Mouse (Mus musculus) adrenal gland, postnatal 14 days (tissue): ENCODE data around the gene Lpar1. TPM values are rescaled to one million over a fixed set of nuclear protein-coding genes. Genes with fewer than 3 reads are reported as not detected.

Experiments used
- DNase-seq: peaks from one replicate; pipeline ENCODE4 v3.0.0; 2021; ENCODE audit warnings: mixed read lengths
- microRNA-seq, 2 experiments: library from miRNA; unstranded; fragments of <30 nt; microRNA quantifications; one replicate each; pipeline ENCODE4 v1.2.0; 2021
- total RNA-seq: library from RNA; stranded (reverse); gene quantifications from 2 replicates; pipeline ENCODE4 v1.2.3, GENCODE M21; 2021

The Lpar1 gene
- total RNA-seq, 1 experiment from 2014 or later = 15.2 TPM

DNA sequence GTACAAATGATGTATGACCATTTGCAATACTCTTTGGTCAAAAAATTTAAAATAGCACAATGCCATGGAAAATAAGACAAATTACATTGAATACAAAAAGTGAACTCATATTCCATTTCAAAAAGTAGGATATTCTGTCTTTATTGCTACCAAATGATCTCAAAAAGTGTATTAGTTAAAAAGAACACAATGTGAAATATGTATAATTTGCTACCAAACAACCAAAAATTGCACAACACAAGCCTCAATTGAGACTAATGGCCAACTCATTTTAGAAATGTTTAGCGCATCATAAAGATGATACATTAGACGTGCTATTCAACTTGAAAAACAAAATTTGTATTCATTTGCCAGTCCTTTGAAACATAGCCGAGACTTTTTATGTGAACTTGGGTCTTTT lies 104.9 kb downstream of the Lpar1 start:
- DNase-seq = no peak

DNA sequence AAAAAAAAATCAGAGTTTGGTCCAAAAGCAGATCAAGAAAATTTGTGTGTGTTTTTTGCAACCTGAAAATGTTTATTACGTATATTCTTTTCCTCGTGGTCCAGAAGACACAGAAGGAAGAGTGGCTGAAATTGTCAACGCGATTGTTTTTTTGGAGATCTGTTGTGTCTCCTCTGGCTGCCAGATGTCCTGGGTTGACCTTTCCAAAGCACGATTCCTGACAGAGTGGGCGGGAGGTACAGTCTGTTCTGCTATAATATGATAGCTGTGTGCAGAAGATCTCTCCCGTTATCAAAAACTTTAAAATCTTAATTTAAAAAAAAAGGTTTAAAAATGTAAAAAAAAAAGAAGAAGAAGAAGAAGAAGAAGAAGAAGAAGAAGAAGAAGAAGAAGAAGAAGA lies 105.9 kb downstream of the Lpar1 start:
- peak; percentile 32 for DNase-seq

DNA sequence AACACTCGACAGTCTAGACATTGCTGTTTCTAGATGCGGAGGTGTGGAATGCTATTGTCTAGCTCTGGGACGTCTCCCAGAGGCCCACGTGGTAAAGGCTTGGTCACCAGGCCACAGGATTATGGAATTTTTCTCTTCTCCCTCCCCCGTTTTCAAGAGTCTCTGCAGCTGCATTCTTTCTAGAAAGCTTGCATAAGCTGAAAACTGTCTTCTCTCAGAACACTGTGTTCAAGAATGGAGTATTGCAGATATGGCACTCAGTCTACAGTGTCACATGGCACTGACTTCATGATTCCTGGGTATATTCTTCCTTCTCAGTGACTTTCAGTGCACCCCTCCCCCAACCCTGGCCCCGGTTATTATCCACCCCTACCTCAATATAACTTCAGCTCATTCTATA lies 107.9 kb downstream of the Lpar1 start:
- no peak for DNase-seq

DNA sequence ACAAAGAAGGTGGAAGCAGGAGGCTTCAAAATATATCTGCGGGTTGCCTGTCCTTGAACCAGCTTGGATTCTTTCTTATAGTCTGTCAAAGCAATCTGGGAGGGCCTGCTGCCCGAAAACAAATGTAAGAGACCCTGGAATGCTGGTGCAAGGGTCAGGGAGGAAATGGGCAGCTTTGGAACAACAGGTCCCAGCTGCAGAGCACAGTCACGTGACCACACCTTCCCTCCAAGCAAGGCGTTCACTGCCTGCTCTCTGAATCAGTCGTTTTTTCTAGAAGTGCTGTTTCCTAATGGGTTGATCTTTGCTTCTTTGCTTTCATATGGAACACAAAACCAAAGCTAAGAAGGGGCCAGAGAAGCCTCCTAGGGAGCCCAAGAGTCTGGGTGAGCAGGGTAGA lies 111.4 kb downstream of the Lpar1 start:
- no peak for DNase-seq

DNA sequence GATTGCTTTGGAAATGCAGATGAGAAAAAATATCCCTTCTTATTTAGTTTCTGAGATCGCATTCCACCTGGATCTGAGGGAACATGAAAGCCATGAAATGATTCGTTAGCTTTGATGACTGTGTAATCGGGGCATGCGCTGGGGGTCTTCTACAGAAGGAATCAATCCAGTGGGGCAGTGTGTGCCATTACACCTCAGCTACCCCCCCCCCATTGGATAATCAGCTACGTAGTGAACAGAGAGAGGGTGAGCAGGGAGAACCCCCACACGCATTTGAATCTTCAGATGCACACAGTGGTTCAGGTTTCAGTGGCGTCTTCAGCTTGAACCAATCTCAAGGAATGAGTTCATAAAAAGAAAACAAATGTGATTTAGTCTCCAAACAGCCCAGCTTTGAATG lies 115.0 kb downstream of the Lpar1 start:
- no peak for DNase-seq

DNA sequence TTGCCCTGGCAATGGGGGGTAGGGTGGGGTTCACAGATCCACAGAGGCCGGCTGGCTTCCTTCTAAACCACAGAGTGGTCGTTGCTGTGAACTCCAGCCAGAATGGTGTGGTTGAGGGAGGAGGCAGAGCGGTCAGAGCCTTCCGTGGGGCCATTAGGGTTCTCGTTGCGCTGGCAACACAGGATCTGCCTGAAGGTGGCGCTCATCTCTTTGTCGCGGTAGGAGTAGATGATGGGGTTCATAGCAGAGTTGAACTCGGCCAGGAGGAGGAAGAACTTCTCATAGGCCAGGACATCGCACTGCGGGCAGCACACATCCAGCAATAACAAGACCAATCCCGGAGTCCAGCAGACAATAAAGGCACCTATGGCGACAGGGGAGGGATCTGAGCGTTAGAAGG lies 116.4 kb downstream of the Lpar1 start:
- DNase-seq = peak; percentile 23

DNA sequence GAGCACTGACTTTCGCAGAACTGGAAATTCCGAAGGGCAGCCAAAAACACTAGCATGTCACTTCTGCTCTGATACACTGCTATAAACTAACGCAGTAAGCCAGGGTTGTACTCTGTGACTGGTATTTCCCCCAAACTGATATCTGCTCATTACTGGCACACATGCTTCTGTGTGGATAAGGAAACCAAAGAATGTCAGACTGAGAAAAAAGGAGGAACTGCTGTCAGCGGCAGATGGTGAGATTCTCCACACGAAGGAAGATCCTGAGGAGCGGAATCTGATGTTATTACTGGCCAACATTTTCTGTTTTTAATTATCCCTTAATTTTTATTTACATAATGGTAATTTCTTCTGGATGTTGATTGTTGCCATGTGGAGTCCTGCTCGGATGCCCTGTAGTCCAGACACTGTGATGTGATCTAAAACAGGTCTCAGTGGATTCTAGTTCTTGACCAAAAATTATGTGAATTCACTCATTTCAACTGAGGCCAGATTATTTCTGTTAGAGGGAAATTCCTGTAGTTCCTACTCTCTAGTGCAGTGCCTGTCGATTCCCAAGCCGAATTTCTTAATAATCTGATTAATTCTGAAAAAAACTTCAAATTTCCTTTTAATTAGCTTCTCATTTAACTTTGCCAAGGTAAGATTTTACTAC lies 130.3 kb downstream of the Lpar1 start:
- DNase-seq = no peak

DNA sequence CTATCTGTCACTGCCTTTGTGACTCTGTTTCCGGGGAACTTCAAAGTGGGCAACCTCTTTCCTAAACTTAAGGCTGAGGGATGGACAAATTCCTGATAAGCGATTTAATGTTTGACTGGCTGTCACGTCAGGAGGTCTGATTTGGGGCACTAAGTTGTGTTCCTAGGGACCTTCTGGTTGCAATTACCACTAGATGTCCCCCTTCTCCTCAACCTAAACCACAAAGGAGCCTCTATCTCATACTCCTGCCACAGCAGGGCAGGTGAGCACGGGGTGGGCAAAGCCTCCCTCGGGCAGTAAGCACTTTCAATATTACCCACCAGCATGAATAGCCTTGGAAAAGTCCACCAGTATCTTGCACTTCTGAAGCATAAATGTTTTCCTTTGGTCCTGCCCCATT lies 134.5 kb downstream of the Lpar1 start:
- DNase-seq = no peak

DNA sequence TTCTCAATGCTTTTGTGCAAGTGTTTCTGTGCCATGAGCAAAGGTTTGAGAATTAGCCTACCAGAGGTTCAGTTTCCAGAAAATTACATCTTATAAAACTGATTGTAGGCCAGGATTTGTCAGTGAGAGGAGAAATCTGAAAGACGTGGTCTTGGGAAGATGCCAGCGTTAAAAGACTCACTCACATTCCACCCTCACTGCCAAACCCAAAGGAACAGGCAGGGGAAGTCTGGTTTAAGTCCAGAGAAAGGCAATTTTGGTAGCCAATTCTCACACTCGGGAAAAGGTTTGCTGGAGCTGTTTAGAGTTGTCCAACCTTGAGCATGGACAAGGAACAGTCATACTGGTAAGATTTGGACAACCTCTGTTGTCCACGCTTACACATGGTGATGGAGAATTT lies 136.4 kb downstream of the Lpar1 start:
- DNase-seq = peak; percentile 39

DNA sequence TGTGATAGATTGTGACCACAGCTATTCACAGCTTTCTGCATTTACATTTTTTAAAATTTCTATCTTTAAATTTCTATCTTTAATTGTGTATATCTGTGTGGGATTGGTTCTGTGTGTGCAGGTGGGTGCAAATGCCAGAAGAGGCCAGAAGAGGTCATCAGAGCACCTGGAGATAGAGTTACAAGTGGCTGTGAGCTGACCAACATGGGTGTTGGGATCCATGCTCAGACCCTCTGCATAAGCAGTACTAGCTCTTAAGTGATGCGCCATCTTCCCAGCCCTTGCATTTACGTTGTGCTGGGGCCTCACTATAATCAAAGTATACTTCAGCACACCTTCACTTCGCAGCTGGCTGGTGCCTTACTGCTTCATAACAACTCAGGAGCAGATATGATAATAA lies 138.2 kb downstream of the Lpar1 start:
- no peak for DNase-seq

DNA sequence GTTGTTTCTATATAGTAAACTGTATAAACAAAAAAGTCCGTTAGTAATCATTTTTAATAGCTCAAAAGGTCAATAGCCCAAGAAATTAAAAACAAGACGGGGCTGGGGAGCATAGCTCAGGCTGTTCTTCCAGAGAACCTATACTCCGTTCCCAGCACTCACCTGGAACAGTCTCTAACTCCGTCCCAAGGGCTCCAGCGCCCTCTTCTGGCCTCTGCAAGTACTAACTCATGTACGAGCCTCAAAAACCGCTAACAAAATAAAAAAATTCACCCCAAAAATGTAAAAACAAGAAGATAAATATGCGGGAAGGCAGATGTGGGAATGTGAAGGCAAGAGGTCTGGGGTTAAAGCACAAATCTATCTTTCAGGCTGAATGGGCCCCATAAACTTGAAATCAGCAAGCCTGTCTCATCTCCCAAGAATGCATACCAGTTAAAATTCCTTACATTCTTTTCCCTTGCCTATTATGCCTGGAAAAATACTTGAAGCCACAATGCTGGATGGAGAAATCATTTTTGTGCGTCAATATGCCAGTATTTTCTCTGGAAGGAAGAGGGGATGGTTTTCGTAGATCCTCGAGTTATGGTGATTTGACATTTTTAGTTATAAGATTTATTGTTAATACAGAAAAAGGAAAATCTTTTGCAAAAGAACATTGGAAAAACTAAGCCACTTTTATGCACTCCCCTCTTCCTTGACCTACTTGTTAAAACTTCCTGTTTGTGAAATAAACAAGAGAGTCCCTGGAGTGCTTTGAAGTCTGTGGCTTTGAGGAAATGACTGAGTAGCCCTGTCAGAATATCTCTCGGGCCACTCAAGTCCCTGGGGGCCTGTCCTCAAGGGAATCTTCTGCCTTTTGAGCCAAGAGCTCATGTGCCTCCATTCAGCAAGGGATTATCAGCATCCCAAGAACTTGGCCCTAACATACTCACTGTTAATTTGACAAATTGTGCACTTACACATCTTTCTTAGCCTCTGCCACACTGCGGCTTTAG lies 140.2 kb downstream of the Lpar1 start:
- peak; percentile 73 for DNase-seq

DNA sequence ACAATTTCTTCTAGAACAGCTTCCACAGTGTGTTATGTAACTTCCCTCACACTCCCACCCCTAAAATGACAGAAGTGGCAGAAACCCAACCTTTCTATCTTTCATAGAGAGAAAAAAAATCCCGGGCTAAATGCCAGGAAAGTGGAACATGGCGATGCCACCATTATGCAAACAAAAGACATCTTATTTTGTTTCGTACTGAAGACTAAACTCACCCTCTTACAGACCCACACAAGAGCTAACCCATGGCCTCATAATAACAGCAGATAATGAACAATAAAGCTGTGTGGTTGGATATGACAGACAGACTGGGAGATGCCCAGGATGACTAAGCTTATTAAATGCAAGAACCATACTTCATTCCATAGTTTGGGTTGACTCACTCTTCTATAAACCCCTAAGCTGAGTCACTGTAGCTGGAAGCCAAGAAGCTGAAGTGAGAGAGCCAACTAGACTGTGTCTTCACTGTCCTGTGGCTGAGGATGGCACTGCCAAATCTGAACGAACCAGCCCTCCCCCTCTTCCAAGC lies 151.7 kb downstream of the Lpar1 start:
- DNase-seq = peak; percentile 18

DNA sequence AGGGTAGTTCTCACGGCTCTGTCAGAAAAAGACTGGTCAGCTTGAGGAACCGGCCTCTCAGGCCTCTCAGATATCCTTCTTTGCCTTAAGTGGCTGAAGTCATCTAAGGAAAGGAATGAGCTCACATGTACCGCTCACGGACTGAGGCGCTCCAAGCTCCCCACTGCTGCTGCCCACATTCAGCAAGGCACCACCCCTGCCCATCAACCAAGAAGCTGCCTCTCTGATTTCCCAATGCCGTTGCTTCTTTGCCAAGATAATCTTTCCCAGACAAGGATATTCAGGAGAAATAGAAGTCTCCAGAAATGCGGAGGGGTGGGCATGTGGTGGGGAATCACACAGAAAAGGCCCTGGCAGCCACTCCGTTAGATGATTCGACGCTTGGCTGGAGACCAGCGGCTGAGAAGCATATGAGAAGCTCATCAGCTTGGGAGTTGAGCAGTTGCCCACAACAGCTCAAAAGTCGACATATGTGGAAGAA lies 152.8 kb downstream of the Lpar1 start:
- peak; percentile 27 for DNase-seq

Small RNAs within 50 kb of the gene (microRNA-seq; reads per million reads assigned to microRNA genes)
- gene Mir3095 = 0 to 2.7 reads per million in 2 experiments

Other genes with a start within 250 kb of the Lpar1 start
- gene Olfr267, start 233.8 kb upstream of the Lpar1 start, total RNA-seq = 0.15 and 0.34 TPM in 2 replicates